24 mouse cellular contexts compared by ENCODE assay signal in genomic region chr11:23303126-23303525, GRCm38 (mm10). TPM values are rescaled to one million over a fixed set of nuclear protein-coding genes. Genes with fewer than 3 reads are reported as not detected.
A peak's percentile ranks its signal among the peaks of the same experiment; 100 is the strongest.
DNase-seq lines count a peak whose midpoint lies in the region; ATAC-seq and TF ChIP-seq lines count a peak whose summit lies in the region.
"Had no signal": no experiment of that assay in that cellular context is flagged by ENCODE, and none has a peak within 500 bp of the region (broad histone marks: within the 10 kb centered on the region; RNA-seq: fewer than 3 reads in every experiment).

No protein-coding gene starts in this region.

- H3K27ac ChIP-seq in kidney, adult 2 months (ENCODE audit: insufficient read depth, low read depth, low read length): no peak overlapping the region
- H3K27ac ChIP-seq in kidney, embryonic 15.5 days: no peak overlapping the region
- H3K27ac ChIP-seq in liver, adult 2 months (replicated peaks; ENCODE audit: insufficient read depth, low read depth, low read length): no peak overlapping the region
- H3K27ac ChIP-seq: embryonic facial prominence, embryonic 10.5 days; embryonic facial prominence, embryonic 12.5 days; forebrain, embryonic 13.5 days; forebrain, embryonic 15.5 days had no signal

- H3K4me1 ChIP-seq in kidney, adult 2 months (ENCODE audit: control insufficient read depth, insufficient read depth, low read length): peaks cover 2% of the 10 kb centered on the region; the same call in 1 of the 2 replicates
- H3K4me1 ChIP-seq in kidney, embryonic 15.5 days: 0 out of 2 replicates have a peak, but pooled peaks cover 3% of the 10 kb centered on the region
- no peaks in the 10 kb centered on the region; the same call in 1 of the 2 replicates for H3K4me1 ChIP-seq in liver, adult 2 months (ENCODE audit: control insufficient read depth, insufficient read depth, low read length)
- H3K4me1 ChIP-seq: embryonic facial prominence, embryonic 12.5 days had no signal

- no peaks in the 10 kb centered on the region for H3K27me3 ChIP-seq in kidney, adult 2 months (replicated peaks; ENCODE audit: control insufficient read depth, insufficient read depth, low read length)
- H3K27me3 ChIP-seq in kidney, embryonic 15.5 days: no peaks in the 10 kb centered on the region
- H3K27me3 ChIP-seq in liver, adult 2 months (ENCODE audit: control insufficient read depth, insufficient read depth, low read length): no peaks in the 10 kb centered on the region
- H3K27me3 ChIP-seq: CH12.LX; embryonic facial prominence, embryonic 12.5 days; forebrain, embryonic 13.5 days; forebrain, embryonic 15.5 days; Patski had no signal

- peak; percentile 64 for DNase-seq in kidney, adult 2 months
- no peak for DNase-seq in kidney, adult 18-20 months
- peak; percentile 65 for DNase-seq in kidney, adult 9 months
- peak; percentile 63 for DNase-seq in liver, adult 2 months (ENCODE audit: extremely low read depth, low read depth, low spot score)
- no peak for DNase-seq in liver
- DNase-seq: adrenal gland, adult 8-10 months; adrenal gland, postnatal 14 days; adrenal gland, postnatal 36 days; B cell, adult 2 months; cerebellum, adult 11-12 months; cerebellum, adult 2 months; cerebellum, adult 9-10 months; cerebellum, postnatal 10 days; cerebellum, postnatal 25 days had no signal

- ATAC-seq in kidney, embryonic 15.5 days (replicated peaks; ENCODE audit: low FRiP score): no peak
- ATAC-seq: activated CD4-positive, CD25-positive, alpha-beta regulatory T cell, adult 4 months; CD4-positive, CD25-positive, alpha-beta regulatory T cell, adult 4 months; forebrain, embryonic 13.5 days; forebrain, embryonic 15.5 days; Patski had no signal

- TF ChIP-seq CTCF in kidney, adult 2 months (conservative IDR thresholded peaks at IDR 0.05; ENCODE audit: insufficient read depth, insufficient read length, low read depth, low read length): no peak
- no peak for TF ChIP-seq CTCF in liver, adult 2 months (IDR thresholded peaks at IDR 0.05; ENCODE audit: low read depth, low read length)

- TF ChIP-seq POLR2A in kidney, adult 2 months (IDR thresholded peaks at IDR 0.05; ENCODE audit: low read depth, low read length): no peak
- no peak for TF ChIP-seq POLR2A in liver, adult 2 months (IDR thresholded peaks at IDR 0.05; ENCODE audit: extremely low read depth, insufficient read depth, low read length)

- 78% methylated on average over 1 of the region's 1 CpGs for WGBS in kidney, adult 2 months
- WGBS in kidney, embryonic 15.5 days: 67% methylated on average over 1 of the region's 1 CpGs
- 80% methylated on average over 1 of the region's 1 CpGs for WGBS in liver, adult 2 months

- H3K9me3 ChIP-seq in kidney, embryonic 15.5 days (replicated peaks): no peaks in the 10 kb centered on the region
- H3K9me3 ChIP-seq: embryonic facial prominence, embryonic 10.5 days; embryonic facial prominence, embryonic 12.5 days; forebrain, embryonic 13.5 days; forebrain, embryonic 15.5 days; G1E had no signal

- 0 out of 2 replicates have a peak, but pooled peaks cover 2% of the 10 kb centered on the region for H3K36me3 ChIP-seq in kidney, adult 2 months (ENCODE audit: control insufficient read depth, insufficient read depth, low read length)
- H3K36me3 ChIP-seq in kidney, embryonic 15.5 days: peaks cover 15% of the 10 kb centered on the region
- H3K36me3 ChIP-seq in liver, adult 2 months (ENCODE audit: control insufficient read depth, insufficient read depth, low read length): no peaks in the 10 kb centered on the region

- no peak overlapping the region for H3K9ac ChIP-seq in kidney, embryonic 15.5 days
- no peak overlapping the region for H3K9ac ChIP-seq in liver, adult 2 months (ENCODE audit: low read depth, low read length)
- H3K9ac ChIP-seq: embryonic facial prominence, embryonic 12.5 days; forebrain, embryonic 13.5 days; forebrain, embryonic 15.5 days had no signal

- peaks cover 6% of the 10 kb centered on the region; the same call in 1 of the 2 replicates for H3K79me2 ChIP-seq in liver, adult 2 months (ENCODE audit: control insufficient read depth, insufficient read depth, low read length)

- no peak overlapping the region for H3K4me3 ChIP-seq in kidney, adult 2 months (ENCODE audit: insufficient read depth, low read depth, low read length)
- H3K4me3 ChIP-seq in kidney, embryonic 15.5 days (replicated peaks): no peak overlapping the region
- no peak overlapping the region for H3K4me3 ChIP-seq in liver, adult 2 months (ENCODE audit: insufficient read depth, low read depth, low read length)
- H3K4me3 ChIP-seq: embryonic facial prominence, embryonic 10.5 days; embryonic facial prominence, embryonic 12.5 days; forebrain, embryonic 13.5 days; forebrain, embryonic 15.5 days had no signal

- no peak overlapping the region for H3K4me2 ChIP-seq in kidney, embryonic 15.5 days
- H3K4me2 ChIP-seq: embryonic facial prominence, embryonic 12.5 days; forebrain, embryonic 13.5 days; forebrain, embryonic 15.5 days had no signal

RNA-seq across cellular contexts. Expression of gene Usp34, which starts 3.6 kb away (rescaled TPM):
- 8.3 and 10.3 TPM in 2 replicates for polyA plus RNA-seq in kidney, adult 2 months (2012; rRNA removed)
- 25.6 and 27.5 TPM in 2 replicates for polyA plus RNA-seq in kidney, embryonic 15.5 days (2015; fragmentation: Nextera tagmentation; extraction: Ambion mirVana)
- total RNA-seq in liver, adult 2 months (2014; rRNA removed): 29.4 and 31.0 TPM in 2 replicates
- 2.8 and 3.0 TPM in 2 replicates for polyA plus RNA-seq in liver, adult 2 months (2012; rRNA removed)

RNA-seq across cellular contexts. Expression of gene Xpo1, which starts 47.3 kb away (rescaled TPM):
- polyA plus RNA-seq in kidney, adult 2 months (2012; rRNA removed): 3.5 and 5.3 TPM in 2 replicates
- polyA plus RNA-seq in kidney, embryonic 15.5 days (2015; fragmentation: Nextera tagmentation; extraction: Ambion mirVana): 102 and 109 TPM in 2 replicates
- 23.0 and 31.0 TPM in 2 replicates for total RNA-seq in liver, adult 2 months (2014; rRNA removed)
- 1.6 and 1.8 TPM in 2 replicates for polyA plus RNA-seq in liver, adult 2 months (2012; rRNA removed)

Comparison
In these comparisons a context has a peak if more than half of its experiments do, and no peak if none do; other contexts are left out.
1. DNase-seq: peak in kidney, adult 2 months (single experiment), kidney, adult 9 months (single experiment) and liver, adult 2 months (single experiment); none in kidney, adult 18-20 months (single experiment) and liver (single experiment).
2. RNA of gene Xpo1, which starts 47.3 kb away (polyA plus RNA-seq): 102 to 109 TPM in kidney, embryonic 15.5 days; 3.5 to 5.3 TPM in kidney, adult 2 months and 1.6 to 1.8 TPM in liver, adult 2 months; every median in the first group is over 10 times any median in the second.